Mouse (Mus musculus) ovary, adult 18-20 months (tissue): ENCODE results near the gene Trip6.

Source experiments
- DNase-seq: peaks from one replicate; pipeline ENCODE4 v3.0.0; 2022; ENCODE audit warnings: low spot score, mixed read lengths

Gene Trip6

GRCm38 (mm10) chr5:137314193-137315083 is at the start of gene Trip6:
Trip6 (minus strand) TSS chr5:137314404.
- peak; percentile 79 for DNase-seq

- no peak for DNase-seq
Measured at GRCm38 (mm10) chr5:137358382-137358781, 44.2 kb upstream of the Trip6 start.

GRCm38 (mm10) chr5:137354091-137354490 is 39.9 kb upstream of the Trip6 start:
- no peak for DNase-seq

- DNase-seq: no peak
Measured at GRCm38 (mm10) chr5:137352011-137352975, 38.1 kb upstream of the Trip6 start.

- no peak for DNase-seq
Measured at GRCm38 (mm10) chr5:137351394-137351793, 37.2 kb upstream of the Trip6 start.

GRCm38 (mm10) chr5:137351058-137351380 is 36.8 kb upstream of the Trip6 start:
- DNase-seq: no peak

- DNase-seq: no peak
Measured at GRCm38 (mm10) chr5:137350205-137351057, 36.2 kb upstream of the Trip6 start.

- DNase-seq: peak; percentile 95
Measured at GRCm38 (mm10) chr5:137349384-137350204, 35.4 kb upstream of the Trip6 start, which contains the start of gene Ephb4. Ephb4 (plus strand) TSS chr5:137350109.

GRCm38 (mm10) chr5:137348482-137349383 is 34.5 kb upstream of the Trip6 start:
- DNase-seq: peak; percentile 56

GRCm38 (mm10) chr5:137347856-137348255 is 33.7 kb upstream of the Trip6 start:
- DNase-seq: no peak

- DNase-seq: no peak
Measured at GRCm38 (mm10) chr5:137346983-137347382, 32.8 kb upstream of the Trip6 start.

GRCm38 (mm10) chr5:137346388-137346787 is 32.2 kb upstream of the Trip6 start:
- no peak for DNase-seq

GRCm38 (mm10) chr5:137345821-137346220 is 31.6 kb upstream of the Trip6 start:
- DNase-seq: no peak

GRCm38 (mm10) chr5:137343869-137344268 is 29.7 kb upstream of the Trip6 start:
- no peak for DNase-seq

- DNase-seq: no peak
Measured at GRCm38 (mm10) chr5:137343412-137343811, 29.2 kb upstream of the Trip6 start.

GRCm38 (mm10) chr5:137342407-137343012 is 28.3 kb upstream of the Trip6 start:
- DNase-seq: no peak

- DNase-seq: no peak
Measured at GRCm38 (mm10) chr5:137340222-137340621, 26.0 kb upstream of the Trip6 start.

- DNase-seq: no peak
Measured at GRCm38 (mm10) chr5:137339290-137339979, 25.2 kb upstream of the Trip6 start.
